Mouse (Mus musculus): Measurements from ENCODE around the gene Nub1.

DNA sequence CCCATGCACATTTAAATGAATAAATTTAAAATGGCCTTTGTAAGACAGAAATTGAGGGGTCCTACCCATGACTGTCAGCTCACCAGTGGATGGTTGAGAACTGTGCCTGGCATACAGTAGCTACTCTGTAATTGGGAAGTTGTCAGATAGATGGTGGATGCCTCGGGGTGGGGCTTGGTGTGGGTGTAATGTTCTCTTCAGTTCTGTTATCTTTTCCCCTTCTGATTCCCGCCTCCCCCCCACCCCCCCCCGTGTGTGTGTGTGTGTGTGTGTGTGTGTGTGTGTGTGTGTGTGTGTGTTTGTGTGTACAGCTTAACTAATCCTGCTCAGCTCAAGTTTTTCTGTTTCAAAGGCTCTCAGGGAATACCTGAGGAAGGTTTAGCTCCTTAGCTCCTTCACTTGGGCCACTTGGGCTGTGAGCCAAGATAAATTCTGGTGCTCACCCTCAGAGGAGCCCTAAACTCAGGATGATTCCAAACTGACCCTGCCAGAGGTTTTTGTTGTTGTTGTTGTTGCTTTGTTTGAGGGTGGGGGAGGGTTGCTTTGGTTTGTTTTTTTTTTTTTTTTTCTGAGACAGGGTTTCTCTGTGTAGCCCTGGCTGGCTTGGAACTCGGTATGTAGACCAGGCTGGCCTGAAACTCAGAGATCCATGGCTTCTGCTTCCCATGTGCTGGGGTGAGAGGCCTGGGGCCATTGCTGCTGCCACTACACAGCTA, 25.5 kb upstream of the Nub1 start:
- TF ChIP-seq POLR2A (IDR thresholded peaks at IDR 0.05; ENCODE audit: low read depth, low read length) (no peak), CTCF (IDR thresholded peaks at IDR 0.05; ENCODE audit: extremely low read depth, insufficient read length, insufficient replicate concordance, low read depth, low read length) (no peak)
